Mouse (Mus musculus): ENCODE measurements around the gene Nt5c3b. TPM values are rescaled to one million over a fixed set of nuclear protein-coding genes. Genes with fewer than 3 reads are reported as not detected.
A peak's percentile ranks its signal among the peaks of the same experiment; 100 is the strongest.

Gene Nt5c3b
- polyA plus RNA-seq, 1 experiment from 2014 or later: 69.6 TPM

DNA sequence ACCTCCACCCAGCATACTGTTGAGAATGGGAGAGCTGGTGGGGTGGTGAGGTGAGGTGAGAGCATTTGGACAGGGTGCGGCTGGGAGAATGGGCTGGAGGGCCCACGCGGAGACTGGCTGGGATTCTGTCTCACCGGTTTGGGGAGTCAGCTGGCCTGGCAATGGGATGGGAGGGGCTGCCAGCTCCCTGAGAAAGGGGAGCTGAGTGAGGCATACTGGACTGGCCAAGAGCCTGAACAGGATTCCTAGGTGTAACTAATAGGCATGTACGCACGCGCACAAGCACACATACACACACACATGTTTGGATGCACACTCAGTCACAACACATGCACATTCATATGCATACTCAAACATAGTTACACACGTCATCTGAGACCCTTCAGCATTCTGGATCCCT, 35.3 kb downstream of the Nt5c3b start:
- Histone ChIP-seq H3K9me3 (ENCODE audit: control insufficient read depth, low read length) (no peaks in the 10 kb centered on the region), H3K36me3 (ENCODE audit: control insufficient read depth, insufficient read depth, low read length) (no peaks in the 10 kb centered on the region; the same call in 1 of the 2 replicates), H3K4me3 (ENCODE audit: low read depth, low read length) (no peak overlapping the region), H3K4me2 (replicated peaks; ENCODE audit: low read depth) (no peak overlapping the region), H3K9ac (ENCODE audit: low read length) (0 out of 2 replicates have a peak overlapping the region, but pooled peaks have one; percentile 31), H3K27ac (replicated peaks) (peak overlapping the region; percentile 80), H3K27me3 (ENCODE audit: control insufficient read depth, insufficient read depth, low read length) (no peaks in the 10 kb centered on the region), H3K4me1 (replicated peaks; ENCODE audit: control insufficient read depth, insufficient read depth) (peaks cover 9% of the 10 kb centered on the region)
- DNase-seq (ENCODE audit: low spot score): peak; percentile 58
- WGBS: 68% methylated on average over 8 of the region's 8 CpGs
- TF ChIP-seq CTCF (IDR thresholded peaks at IDR 0.05; ENCODE audit: low read depth) (no peak), EP300 (optimal IDR thresholded peaks at IDR 0.05) (no peak)
- ATAC-seq (ENCODE audit: low FRiP score, low TSS enrichment): peak; percentile 25

DNA sequence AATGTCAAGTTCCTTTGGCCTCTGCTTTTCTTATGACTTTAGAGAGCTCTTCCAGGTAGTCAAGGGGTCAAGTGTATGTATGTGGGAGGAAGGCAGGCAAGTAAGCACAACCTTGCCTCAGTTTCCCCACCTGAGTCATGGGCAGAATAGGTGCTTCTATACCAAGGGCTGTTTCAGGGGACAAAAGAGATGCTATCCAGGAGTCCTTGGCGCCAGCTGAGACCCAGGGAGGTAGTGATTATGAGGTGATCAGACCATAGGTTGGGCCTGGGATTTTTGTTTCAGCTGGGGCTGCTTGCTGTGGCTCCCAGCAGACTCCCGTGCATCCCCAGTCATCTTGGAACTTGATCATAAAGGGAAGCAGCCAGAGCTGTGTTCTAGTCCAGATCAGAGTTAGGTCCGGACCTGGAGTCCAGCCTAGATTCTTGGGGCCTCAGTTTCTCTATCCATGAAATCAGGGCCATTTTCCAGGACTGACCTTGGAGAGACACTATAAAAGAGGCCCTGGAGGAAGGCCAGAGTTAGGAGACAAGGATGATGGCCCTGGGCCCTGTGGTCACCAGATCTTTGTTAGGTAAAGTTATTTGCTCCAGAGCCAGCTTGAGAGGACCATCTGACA, 37.0 kb downstream of the Nt5c3b start:
- H3K27ac ChIP-seq (replicated peaks): no peak overlapping the region
- no peak for DNase-seq (ENCODE audit: low spot score)
- 93% methylated on average over 3 of the region's 3 CpGs for WGBS
- no peak overlapping the region for H3K9ac ChIP-seq (ENCODE audit: low read length)
- no peak overlapping the region for H3K4me2 ChIP-seq (replicated peaks; ENCODE audit: low read depth)
- no peaks in the 10 kb centered on the region; the same call in 1 of the 2 replicates for H3K36me3 ChIP-seq (ENCODE audit: control insufficient read depth, insufficient read depth, low read length)
- TF ChIP-seq CTCF (IDR thresholded peaks at IDR 0.05; ENCODE audit: low read depth) (no peak), EP300 (optimal IDR thresholded peaks at IDR 0.05) (no peak)
- no peak overlapping the region for H3K4me3 ChIP-seq (ENCODE audit: low read depth, low read length)
- no peak for ATAC-seq (ENCODE audit: low FRiP score, low TSS enrichment)
- no peaks in the 10 kb centered on the region for H3K27me3 ChIP-seq (ENCODE audit: control insufficient read depth, insufficient read depth, low read length)
- no peaks in the 10 kb centered on the region for H3K9me3 ChIP-seq (ENCODE audit: control insufficient read depth, low read length)
- H3K4me1 ChIP-seq (replicated peaks; ENCODE audit: control insufficient read depth, insufficient read depth): peaks cover 12% of the 10 kb centered on the region; the same call in 1 of the 2 replicates

DNA sequence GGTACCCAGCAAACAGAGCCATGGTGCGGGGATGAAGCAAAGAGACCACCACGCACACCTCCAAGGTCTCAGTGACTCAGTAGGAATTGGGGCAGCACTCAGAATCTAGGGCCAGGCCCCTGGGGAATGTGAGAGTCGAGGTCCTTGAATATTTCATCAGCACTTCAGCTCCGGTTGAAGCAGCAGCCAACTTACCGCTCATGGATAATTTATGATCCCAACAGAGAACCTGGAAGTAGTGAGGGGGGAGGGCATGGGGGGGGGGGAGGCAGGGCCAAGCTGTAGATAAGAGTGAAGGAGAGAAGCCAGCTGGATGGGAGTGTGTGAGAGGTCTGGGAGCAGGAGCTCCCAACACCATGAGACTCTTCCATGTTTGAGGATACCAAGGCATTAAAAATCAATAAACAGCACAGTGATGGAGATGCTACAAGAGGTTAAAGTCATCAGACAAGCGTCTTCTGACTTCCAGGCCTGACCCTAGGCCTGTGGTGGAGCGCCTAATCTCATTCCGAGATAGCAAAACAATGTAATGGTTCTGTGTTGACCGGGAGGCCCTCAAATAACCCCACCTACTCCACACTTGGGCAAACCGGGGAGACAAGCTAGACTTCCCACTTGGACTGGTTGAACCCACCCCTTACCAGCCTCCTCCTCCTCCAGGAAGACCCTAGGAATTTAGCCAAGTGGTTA, 38.0 kb downstream of the Nt5c3b start:
- DNase-seq (ENCODE audit: low spot score) (peak; percentile 50), ATAC-seq (ENCODE audit: low FRiP score, low TSS enrichment) (no peak)
- no peaks in the 10 kb centered on the region; the same call in 1 of the 2 replicates for H3K36me3 ChIP-seq (ENCODE audit: control insufficient read depth, insufficient read depth, low read length)
- no peaks in the 10 kb centered on the region for H3K9me3 ChIP-seq (ENCODE audit: control insufficient read depth, low read length)
- no peak overlapping the region for H3K4me2 ChIP-seq (replicated peaks; ENCODE audit: low read depth)
- no peaks in the 10 kb centered on the region for H3K27me3 ChIP-seq (ENCODE audit: control insufficient read depth, insufficient read depth, low read length)
- H3K4me1 ChIP-seq (replicated peaks; ENCODE audit: control insufficient read depth, insufficient read depth): peaks cover 12% of the 10 kb centered on the region; the same call in 1 of the 2 replicates
- H3K9ac ChIP-seq (ENCODE audit: low read length): no peak overlapping the region
- WGBS: 36% methylated on average over 10 of the region's 10 CpGs
- peak overlapping the region; percentile 88 for H3K27ac ChIP-seq (replicated peaks)
- no peak for TF ChIP-seq EP300 (optimal IDR thresholded peaks at IDR 0.05)
- no peak for TF ChIP-seq CTCF (IDR thresholded peaks at IDR 0.05; ENCODE audit: low read depth)
- H3K4me3 ChIP-seq (ENCODE audit: low read depth, low read length): no peak overlapping the region

DNA sequence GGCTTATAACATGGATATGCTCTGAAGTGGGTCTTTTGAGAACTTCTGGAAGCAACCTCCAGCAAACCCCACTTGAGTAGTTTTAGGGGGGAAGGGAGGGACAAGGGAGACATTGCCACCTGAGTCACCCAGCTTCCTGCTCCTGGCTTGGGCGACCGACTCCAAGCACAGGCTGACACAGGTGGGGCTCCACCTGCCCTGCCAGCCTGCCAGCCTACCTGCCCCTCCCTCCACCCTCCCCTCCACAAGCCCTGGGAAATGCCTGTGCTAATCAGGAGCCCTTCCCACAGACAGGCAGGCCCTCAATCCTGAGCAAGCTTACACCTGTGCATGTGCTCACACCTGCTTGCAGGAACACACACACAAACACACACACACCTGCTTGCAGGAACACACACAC, 38.9 kb downstream of the Nt5c3b start:
- Histone ChIP-seq H3K27ac (replicated peaks) (peak overlapping the region; percentile 88), H3K9me3 (ENCODE audit: control insufficient read depth, low read length) (no peaks in the 10 kb centered on the region), H3K9ac (ENCODE audit: low read length) (peak overlapping the region; percentile 31; the same call in 1 of the 2 replicates), H3K36me3 (ENCODE audit: control insufficient read depth, insufficient read depth, low read length) (no peaks in the 10 kb centered on the region; the same call in 1 of the 2 replicates), H3K4me3 (ENCODE audit: low read depth, low read length) (no peak overlapping the region), H3K4me2 (replicated peaks; ENCODE audit: low read depth) (peak overlapping the region; percentile 27), H3K4me1 (replicated peaks; ENCODE audit: control insufficient read depth, insufficient read depth) (peaks cover 12% of the 10 kb centered on the region; the same call in 1 of the 2 replicates), H3K27me3 (ENCODE audit: control insufficient read depth, insufficient read depth, low read length) (no peaks in the 10 kb centered on the region)
- ATAC-seq (ENCODE audit: low FRiP score, low TSS enrichment) (peak; percentile 77), DNase-seq (ENCODE audit: low spot score) (peak; percentile 92)
- TF ChIP-seq EP300 (optimal IDR thresholded peaks at IDR 0.05) (no peak), CTCF (IDR thresholded peaks at IDR 0.05; ENCODE audit: low read depth) (no peak)
- 56% methylated on average over 2 of the region's 2 CpGs for WGBS

DNA sequence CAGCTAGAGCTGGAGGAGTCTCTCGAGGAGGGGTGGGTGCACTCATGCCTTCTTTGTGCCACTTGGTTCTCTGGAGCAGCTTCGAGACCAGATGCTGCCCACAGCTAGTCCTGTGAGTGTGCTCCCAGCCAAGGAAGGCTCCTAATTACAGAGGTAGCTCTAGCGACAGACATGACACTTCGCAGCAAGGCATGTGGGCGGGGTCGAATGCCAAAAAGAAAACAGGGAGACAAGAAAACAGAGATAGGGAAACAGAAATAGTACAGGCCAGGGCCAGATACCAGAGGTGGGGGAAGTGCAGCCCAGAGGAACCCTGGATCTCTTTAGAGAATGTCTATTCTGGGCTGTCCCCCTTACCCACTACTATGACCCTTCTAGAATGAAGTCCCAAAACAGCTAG, 39.4 kb downstream of the Nt5c3b start:
- no peak overlapping the region for H3K4me3 ChIP-seq (ENCODE audit: low read depth, low read length)
- no peaks in the 10 kb centered on the region for H3K9me3 ChIP-seq (ENCODE audit: control insufficient read depth, low read length)
- TF ChIP-seq EP300 (optimal IDR thresholded peaks at IDR 0.05) (no peak), CTCF (IDR thresholded peaks at IDR 0.05; ENCODE audit: low read depth) (no peak)
- H3K27me3 ChIP-seq (ENCODE audit: control insufficient read depth, insufficient read depth, low read length): no peaks in the 10 kb centered on the region
- peak overlapping the region; percentile 88 for H3K27ac ChIP-seq (replicated peaks)
- peak; percentile 42 for DNase-seq (ENCODE audit: low spot score)
- H3K36me3 ChIP-seq (ENCODE audit: control insufficient read depth, insufficient read depth, low read length): no peaks in the 10 kb centered on the region; the same call in 1 of the 2 replicates
- H3K4me1 ChIP-seq (replicated peaks; ENCODE audit: control insufficient read depth, insufficient read depth): peaks cover 12% of the 10 kb centered on the region; the same call in 1 of the 2 replicates
- H3K4me2 ChIP-seq (replicated peaks; ENCODE audit: low read depth): peak overlapping the region; percentile 27
- peak overlapping the region; percentile 31; the same call in 1 of the 2 replicates for H3K9ac ChIP-seq (ENCODE audit: low read length)
- ATAC-seq (ENCODE audit: low FRiP score, low TSS enrichment): no peak
- WGBS: 32% methylated on average over 6 of the region's 6 CpGs

GRCm38 (mm10) chr11:100400842-100401241, 40.8 kb downstream of the Nt5c3b start:
- DNase-seq (ENCODE audit: low spot score): no peak
- H3K4me3 ChIP-seq (ENCODE audit: low read depth, low read length): no peak overlapping the region
- no peak for ATAC-seq (ENCODE audit: low FRiP score, low TSS enrichment)
- WGBS: 67% methylated on average over 6 of the region's 6 CpGs
- peak overlapping the region; percentile 56 for H3K27ac ChIP-seq (replicated peaks)
- H3K27me3 ChIP-seq (ENCODE audit: control insufficient read depth, insufficient read depth, low read length): no peaks in the 10 kb centered on the region
- H3K4me1 ChIP-seq (replicated peaks; ENCODE audit: control insufficient read depth, insufficient read depth): peaks cover 10% of the 10 kb centered on the region; the same call in 1 of the 2 replicates
- no peaks in the 10 kb centered on the region for H3K9me3 ChIP-seq (ENCODE audit: control insufficient read depth, low read length)
- H3K4me2 ChIP-seq (replicated peaks; ENCODE audit: low read depth): no peak overlapping the region
- H3K9ac ChIP-seq (ENCODE audit: low read length): no peak overlapping the region
- TF ChIP-seq EP300 (optimal IDR thresholded peaks at IDR 0.05) (no peak), CTCF (IDR thresholded peaks at IDR 0.05; ENCODE audit: low read depth) (no peak)
- H3K36me3 ChIP-seq (ENCODE audit: control insufficient read depth, insufficient read depth, low read length): no peaks in the 10 kb centered on the region
